Mouse (Mus musculus): ENCODE data around the gene Lemd2.
"Not testable (repeated sequence)": the region's sequence is repeated elsewhere in the genome, so short reads cannot be mapped to it uniquely, and the experiment has no call there.

The Lemd2 gene

GRCm38 (mm10) chr17:27204075-27204909 lies at the start of gene Lemd2:
Gene Lemd2 (minus strand): TSS chr17:27204469.
- peak; percentile 96 for DNase-seq

GRCm38 (mm10) chr17:27251150-27251549 lies 46.9 kb upstream of the Lemd2 start:
- no peak for DNase-seq

GRCm38 (mm10) chr17:27250461-27250860 lies 46.2 kb upstream of the Lemd2 start:
- no peak for DNase-seq

GRCm38 (mm10) chr17:27249073-27249472 lies 44.8 kb upstream of the Lemd2 start:
- no peak for DNase-seq

- no peak for DNase-seq
Measured at GRCm38 (mm10) chr17:27247680-27248386, 43.6 kb upstream of the Lemd2 start.

GRCm38 (mm10) chr17:27245851-27246381 lies 41.6 kb upstream of the Lemd2 start:
- peak; percentile 39 to 48 for DNase-seq

- DNase-seq, result peak in 1 of 2 experiments; percentile 42
Measured at GRCm38 (mm10) chr17:27244912-27245311, 40.6 kb upstream of the Lemd2 start.

- peak; percentile 72 to 79 for DNase-seq
Measured at GRCm38 (mm10) chr17:27242194-27243189, 38.2 kb upstream of the Lemd2 start.

GRCm38 (mm10) chr17:27240556-27241457 lies 36.5 kb upstream of the Lemd2 start:
- DNase-seq, result peak; percentile 83

- DNase-seq, result no peak
Measured at GRCm38 (mm10) chr17:27239941-27240340, 35.7 kb upstream of the Lemd2 start.

- no peak for DNase-seq
Measured at GRCm38 (mm10) chr17:27238637-27239036, 34.4 kb upstream of the Lemd2 start.

GRCm38 (mm10) chr17:27237731-27238130 lies 33.5 kb upstream of the Lemd2 start:
- no peak for DNase-seq

GRCm38 (mm10) chr17:27233298-27233697 lies 29.0 kb upstream of the Lemd2 start:
- DNase-seq, result no peak

GRCm38 (mm10) chr17:27232176-27232575 lies 27.9 kb upstream of the Lemd2 start:
- no peak for DNase-seq

- not testable (repeated sequence) for DNase-seq
Measured at GRCm38 (mm10) chr17:27231586-27231985, 27.3 kb upstream of the Lemd2 start.

- DNase-seq, result no peak
Measured at GRCm38 (mm10) chr17:27231146-27231503, 26.9 kb upstream of the Lemd2 start.

GRCm38 (mm10) chr17:27230455-27231145 lies 26.3 kb upstream of the Lemd2 start:
- DNase-seq, result no peak

GRCm38 (mm10) chr17:27229710-27230454 lies 25.6 kb upstream of the Lemd2 start:
- DNase-seq, result no peak

GRCm38 (mm10) chr17:27228216-27228915 lies 24.1 kb upstream of the Lemd2 start:
- DNase-seq, result peak in 1 of 2 experiments; percentile 33

Measured in lung, adult 18-20 months (tissue).